24 mouse cellular contexts compared by ENCODE assay signal in the genomic region with DNA sequence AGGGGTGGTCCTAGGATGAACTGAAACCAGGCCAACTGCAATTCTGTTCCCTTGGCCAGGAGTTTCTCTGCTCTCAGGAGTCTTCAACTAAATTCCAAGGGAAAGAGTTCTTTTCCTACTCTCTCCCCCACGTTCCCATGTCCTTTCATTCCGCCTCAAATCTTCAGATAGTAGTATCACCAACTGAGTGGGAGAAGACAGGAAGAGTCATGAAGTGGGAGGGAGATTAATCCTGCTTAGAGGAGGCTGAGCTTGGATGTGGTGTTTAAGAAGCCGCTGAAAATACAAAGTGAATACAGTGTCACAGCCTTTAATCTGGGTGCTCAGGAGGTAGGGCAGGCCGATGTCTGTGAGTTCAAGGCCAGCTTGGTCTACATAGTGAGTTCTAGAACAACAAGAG. TPM values are rescaled to one million over a fixed set of nuclear protein-coding genes. Genes with fewer than 3 reads are reported as not detected.
DNase-seq lines count a peak whose midpoint lies in the region; ATAC-seq and TF ChIP-seq lines count a peak whose summit lies in the region.
"Had no signal": no experiment of that assay in that cellular context is flagged by ENCODE, and none has a peak within 500 bp of the region (broad histone marks: within the 10 kb centered on the region; RNA-seq: fewer than 3 reads in every experiment).

No protein-coding gene starts in this region.

- no peak for TF ChIP-seq RAD21 in MEL (IDR thresholded peaks at IDR 0.05; ENCODE audit: low read depth, low read length)

- H3K9me3 ChIP-seq in midbrain, embryonic 11.5 days (ENCODE audit: control insufficient read depth, low read length), result no peaks in the 10 kb centered on the region
- H3K9me3 ChIP-seq in midbrain, embryonic 16.5 days (replicated peaks; ENCODE audit: control insufficient read depth, low read length, poor library complexity, severe bottlenecking), result no peaks in the 10 kb centered on the region
- no peaks in the 10 kb centered on the region for H3K9me3 ChIP-seq in MEL (replicated peaks; ENCODE audit: insufficient read depth, low read length)
- no peaks in the 10 kb centered on the region for H3K9me3 ChIP-seq in intestine, postnatal 0 days (ENCODE audit: control insufficient read depth)
- H3K9me3 ChIP-seq: embryonic facial prominence, embryonic 12.5 days; forebrain, embryonic 15.5 days; G1E had no signal

- peaks cover 32% of the 10 kb centered on the region for H3K79me2 ChIP-seq in MEL (ENCODE audit: control insufficient read depth, insufficient read depth, low read length, poor library complexity)

- TF ChIP-seq POLR2A in MEL (IDR thresholded peaks at IDR 0.05; ENCODE audit: control insufficient read depth in 1 of 2, insufficient read depth in 1 of 2, low read depth in 1 of 2, low read length in 2 of 2, poor library complexity in 1 of 2), result no peak

- DNase-seq in frontal cortex, postnatal 14 days (ENCODE audit: low spot score in 2 of 2), result no peak
- peak; percentile 31 for DNase-seq in midbrain, embryonic 11.5 days (ENCODE audit: low spot score, missing footprints)
- peak; percentile 72 for DNase-seq in MEL (ENCODE audit: low read depth, low spot score)
- no peak for DNase-seq in gastrocnemius, postnatal 14 days
- no peak for DNase-seq in left cerebral cortex, adult 18-20 months (ENCODE audit: low spot score in 2 of 2)
- DNase-seq: adrenal gland, adult 2 months; adrenal gland, postnatal 10 days; adrenal gland, postnatal 25 days; B cell, adult 2 months; cerebellum, adult 11-12 months; cerebellum, adult 2 months; cerebellum, adult 9-10 months; cerebellum, postnatal 10 days; cerebellum, postnatal 25 days had no signal

- 86% methylated on average over 4 of the region's 4 CpGs for WGBS in midbrain, embryonic 11.5 days
- 78% methylated on average over 4 of the region's 4 CpGs for WGBS in midbrain, embryonic 16.5 days
- WGBS in intestine, postnatal 0 days, result 82% methylated on average over 4 of the region's 4 CpGs

- H3K4me1 ChIP-seq in midbrain, embryonic 11.5 days (ENCODE audit: control insufficient read depth, insufficient read depth, low read length), result no peaks in the 10 kb centered on the region
- H3K4me1 ChIP-seq in midbrain, embryonic 16.5 days (ENCODE audit: control insufficient read depth, insufficient read depth, low read length), result no peaks in the 10 kb centered on the region
- peaks cover 2 to 24% of the 10 kb centered on the region in 2 experiments for H3K4me1 ChIP-seq in MEL (ENCODE audit: control insufficient read depth in 1 of 2, insufficient read depth in 2 of 2, low read length in 2 of 2)
- no peaks in the 10 kb centered on the region for H3K4me1 ChIP-seq in intestine, postnatal 0 days (replicated peaks; ENCODE audit: control insufficient read depth, insufficient read depth, low read length)
- H3K4me1 ChIP-seq: embryonic facial prominence, embryonic 10.5 days; embryonic facial prominence, embryonic 12.5 days; forebrain, embryonic 13.5 days; forebrain, embryonic 15.5 days had no signal

- no peak overlapping the region for H3K4me2 ChIP-seq in midbrain, embryonic 11.5 days
- H3K4me2 ChIP-seq in midbrain, embryonic 16.5 days (ENCODE audit: low read length), result no peak overlapping the region
- H3K4me2 ChIP-seq in intestine, postnatal 0 days (replicated peaks; ENCODE audit: low read depth), result no peak overlapping the region
- H3K4me2 ChIP-seq: embryonic facial prominence, embryonic 12.5 days; forebrain, embryonic 13.5 days; forebrain, embryonic 15.5 days had no signal

- no peak for TF ChIP-seq EP300 in MEL (IDR thresholded peaks at IDR 0.05; ENCODE audit: low read depth in 1 of 2, low read length in 2 of 2)

- H3K27ac ChIP-seq in midbrain, embryonic 11.5 days (ENCODE audit: low read depth, low read length), result no peak overlapping the region
- no peak overlapping the region for H3K27ac ChIP-seq in midbrain, embryonic 16.5 days (ENCODE audit: low read length)
- H3K27ac ChIP-seq in MEL (ENCODE audit: control insufficient read depth, low read depth, low read length), result peak overlapping the region; percentile 96
- H3K27ac ChIP-seq in intestine, postnatal 0 days (ENCODE audit: low read depth, low read length), result peak overlapping the region; percentile 36
- H3K27ac ChIP-seq: embryonic facial prominence, embryonic 10.5 days; embryonic facial prominence, embryonic 12.5 days; forebrain, embryonic 13.5 days; forebrain, embryonic 15.5 days had no signal

- no peaks in the 10 kb centered on the region for H3K36me3 ChIP-seq in midbrain, embryonic 11.5 days (ENCODE audit: control insufficient read depth, insufficient read depth, low read length)
- no peaks in the 10 kb centered on the region for H3K36me3 ChIP-seq in midbrain, embryonic 16.5 days (ENCODE audit: control insufficient read depth, insufficient read depth, low read length)
- peaks cover 4 to 31% of the 10 kb centered on the region in 2 experiments for H3K36me3 ChIP-seq in MEL (ENCODE audit: control insufficient read depth in 1 of 2, insufficient read depth in 2 of 2, low read length in 2 of 2)
- no peaks in the 10 kb centered on the region for H3K36me3 ChIP-seq in intestine, postnatal 0 days (ENCODE audit: control insufficient read depth, insufficient read depth)
- H3K36me3 ChIP-seq: embryonic facial prominence, embryonic 10.5 days; embryonic facial prominence, embryonic 12.5 days; forebrain, embryonic 15.5 days had no signal

- ATAC-seq in frontal cortex, adult (ENCODE audit: low TSS enrichment), result 0 out of 2 replicates have a peak, but pooled peaks have one; percentile 38
- ATAC-seq in midbrain, embryonic 11.5 days (ENCODE audit: low FRiP score), result no peak
- no peak for ATAC-seq in midbrain, embryonic 16.5 days
- no peak for ATAC-seq in intestine, postnatal 0 days
- ATAC-seq: CD4-positive, CD25-positive, alpha-beta regulatory T cell, adult 4 months; forebrain, embryonic 13.5 days; forebrain, embryonic 15.5 days had no signal

- TF ChIP-seq CTCF in MEL (IDR thresholded peaks at IDR 0.05 in 2 of 3, conservative IDR thresholded peaks at IDR 0.05 in 1 of 3; ENCODE audit: control insufficient read depth in 1 of 3, insufficient read depth in 1 of 3, low read depth in 2 of 3, low read length in 3 of 3, poor library complexity in 1 of 3, severe bottlenecking in 1 of 3), result no peak
- TF ChIP-seq CTCF in intestine, postnatal 0 days (IDR thresholded peaks at IDR 0.05; ENCODE audit: low read depth), result no peak

- no peaks in the 10 kb centered on the region for H3K27me3 ChIP-seq in midbrain, embryonic 11.5 days (ENCODE audit: control insufficient read depth, insufficient read depth, low read length)
- no peaks in the 10 kb centered on the region for H3K27me3 ChIP-seq in midbrain, embryonic 16.5 days (ENCODE audit: control insufficient read depth, insufficient read depth, low read depth, low read length)
- H3K27me3 ChIP-seq in MEL (ENCODE audit: control insufficient read depth in 1 of 2, insufficient read depth in 2 of 2, low read length in 2 of 2), result no peaks in the 10 kb centered on the region
- H3K27me3 ChIP-seq in intestine, postnatal 0 days (replicated peaks; ENCODE audit: control insufficient read depth, insufficient read depth, low read length), result no peaks in the 10 kb centered on the region
- H3K27me3 ChIP-seq: CH12.LX; embryonic facial prominence, embryonic 12.5 days; forebrain, embryonic 13.5 days; forebrain, embryonic 15.5 days had no signal

- no peak overlapping the region for H3K4me3 ChIP-seq in midbrain, embryonic 11.5 days (ENCODE audit: low read depth, low read length)
- H3K4me3 ChIP-seq in midbrain, embryonic 16.5 days (ENCODE audit: low read depth, low read length), result no peak overlapping the region
- peak overlapping the region; percentile 27 to 50 for H3K4me3 ChIP-seq in MEL (ENCODE audit: control insufficient read depth in 1 of 2, insufficient read depth in 1 of 2, low read depth in 2 of 2, low read length in 2 of 2)
- no peak overlapping the region for H3K4me3 ChIP-seq in intestine, postnatal 0 days (ENCODE audit: low read depth, low read length)
- H3K4me3 ChIP-seq: embryonic facial prominence, embryonic 10.5 days; embryonic facial prominence, embryonic 12.5 days; forebrain, embryonic 13.5 days; forebrain, embryonic 15.5 days had no signal

- intact Hi-C loops in gastrocnemius, postnatal 14 days (cut with DNase I; ENCODE audit: low total_unique reads), result no loop called here

- no peak overlapping the region for H3K9ac ChIP-seq in midbrain, embryonic 11.5 days (ENCODE audit: low read length)
- H3K9ac ChIP-seq in midbrain, embryonic 16.5 days (ENCODE audit: low read depth, low read length), result no peak overlapping the region
- H3K9ac ChIP-seq in MEL (ENCODE audit: control insufficient read depth, low read depth, low read length, poor library complexity, severe bottlenecking), result peak overlapping the region; percentile 61
- no peak overlapping the region for H3K9ac ChIP-seq in intestine, postnatal 0 days (ENCODE audit: low read depth, low read length)
- H3K9ac ChIP-seq: embryonic facial prominence, embryonic 12.5 days; forebrain, embryonic 13.5 days; forebrain, embryonic 15.5 days had no signal

TF ChIP-seq in MEL, 35 proteins besides CTCF, POLR2A, EP300 and RAD21:
- TF ChIP-seq USF1 (IDR thresholded peaks at IDR 0.05; ENCODE audit: low read depth, low read length) (no peak), TBP (IDR thresholded peaks at IDR 0.05; ENCODE audit: low read depth, low read length) (no peak; the same call in 1 of the 2 replicates), CHD1 (IDR thresholded peaks at IDR 0.05; ENCODE audit: low read depth, low read length) (no peak)

RNA-seq across cellular contexts. Expression of a gene that starts 1.9 kb away (rescaled TPM):
- polyA plus RNA-seq in midbrain, embryonic 11.5 days (2014; fragmentation: Nextera tagmentation; extraction: Ambion mirVana), result 17.1 and 20.2 TPM in 2 replicates
- 13.2 and 14.2 TPM in 2 replicates for polyA plus RNA-seq in midbrain, embryonic 16.5 days (2015; fragmentation: Nextera tagmentation; extraction: Ambion mirVana)
- total RNA-seq in MEL (2012; rRNA removed), result 98.8 and 116 TPM in 2 replicates
- 100 to 1,000 TPM; 134 to 150 TPM for polyA plus RNA-seq in MEL (2012; ENCODE audit: insufficient read depth in 1 of 2, insufficient read length in 2 of 2, low read depth in 1 of 2, low replicate concordance in 2 of 2, missing spikeins in 1 of 2)
- 15.3 and 18.4 TPM in 2 replicates for polyA plus RNA-seq in intestine, postnatal 0 days (2015; fragmentation: Nextera tagmentation; extraction: Ambion mirVana)
- total RNA-seq in gastrocnemius, postnatal 14 days (2021), result 10 to 100 TPM; 16.4 to 22.3 TPM
- 10 to 100 TPM; 45.8 to 48.6 TPM for total RNA-seq in left cerebral cortex, adult 18-20 months (2021)

Comparison
In these comparisons a context has a peak if more than half of its experiments do, and no peak if none do; other contexts are left out.
1. DNase-seq: peak in midbrain, embryonic 11.5 days (single experiment) and MEL (single experiment); none in frontal cortex, postnatal 14 days (0 of 2), gastrocnemius, postnatal 14 days (single experiment) and left cerebral cortex, adult 18-20 months (0 of 2).
2. H3K27ac ChIP-seq: peak in MEL (single experiment) and intestine, postnatal 0 days (single experiment); none in midbrain, embryonic 11.5 days (single experiment) and midbrain, embryonic 16.5 days (single experiment).
3. H3K4me3 ChIP-seq: peak in MEL (2 of 2); none in midbrain, embryonic 11.5 days (single experiment), midbrain, embryonic 16.5 days (single experiment) and intestine, postnatal 0 days (single experiment).